Mouse (Mus musculus) brain, embryonic 14.5 days (tissue): ENCODE results near the gene Ly75.

Experiments used
- CTCF ChIP-seq: fragments of 200-500 bp; IDR thresholded peaks from 2 replicates; pipeline ENCODE4 v1.5.1; 2012; ENCODE audit warnings: inconsistent platforms, mild to moderate bottlenecking, moderate library complexity, borderline replicate concordance; ENCODE audit not compliant: insufficient read depth, insufficient read length; ENCODE audit errors: extremely low read depth
- POLR2A ChIP-seq: fragments of 200-500 bp; IDR thresholded peaks from 2 replicates; pipeline ENCODE4 v1.6.1; 2012; ENCODE audit warnings: mild to moderate bottlenecking, inconsistent platforms, borderline replicate concordance; ENCODE audit not compliant: poor library complexity, insufficient read depth, insufficient read length, severe bottlenecking; ENCODE audit errors: extremely low read depth

DNA sequence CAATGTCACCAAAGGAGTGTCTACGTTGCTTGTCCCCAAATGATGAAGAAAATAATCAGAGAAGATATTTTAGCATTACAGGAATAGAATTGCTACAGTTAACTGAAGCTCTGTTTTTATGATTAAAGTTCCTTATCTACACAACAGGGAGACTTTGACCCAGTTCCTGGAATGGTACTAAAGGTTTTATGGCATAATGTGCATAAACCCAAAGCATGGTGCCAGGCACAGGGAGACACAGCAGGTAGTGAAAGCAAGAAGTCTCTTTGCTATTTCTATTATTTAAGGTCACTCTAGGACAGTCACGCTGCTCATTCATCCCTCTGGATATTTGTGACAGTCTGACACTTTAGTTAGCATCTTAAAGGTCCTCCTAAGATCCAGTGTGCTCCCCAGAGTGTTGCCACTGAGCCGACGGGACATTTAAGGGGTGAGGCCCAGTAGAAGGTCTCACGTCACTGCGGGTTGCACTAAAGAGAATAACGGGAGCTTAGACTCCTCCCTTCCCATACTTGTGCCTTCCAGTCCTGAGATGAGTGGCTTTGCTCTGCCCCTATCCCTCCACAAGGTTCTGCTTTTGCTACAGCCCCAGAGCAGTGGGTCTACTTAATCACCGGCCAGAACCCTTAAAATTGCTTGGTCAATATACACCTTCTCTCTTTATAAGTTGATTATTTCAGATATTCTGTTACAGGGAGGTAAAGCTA lies 47.4 kb upstream of the Ly75 start:
- no peak for TF ChIP-seq CTCF
- TF ChIP-seq POLR2A: no peak
